Comparison of ENCODE assay signal across 11 mouse cellular contexts in genomic region chr2:131949767-131950597, GRCm38 (mm10). TPM values are rescaled to one million over a fixed set of nuclear protein-coding genes. Genes with fewer than 3 reads are reported as not detected.
A peak's percentile ranks its signal among the peaks of the same experiment; 100 is the strongest.
DNase-seq lines count a peak whose midpoint lies in the region; ATAC-seq and TF ChIP-seq lines count a peak whose summit lies in the region.
"Had no signal": no experiment of that assay in that cellular context is flagged by ENCODE, and none has a peak within 500 bp of the region (broad histone marks: within the 10 kb centered on the region; RNA-seq: fewer than 3 reads in every experiment).

No protein-coding gene starts in this region.

- H3K9ac ChIP-seq in intestine, postnatal 0 days (ENCODE audit: low read depth, low read length), result no peak overlapping the region
- H3K9ac ChIP-seq in intestine, embryonic 15.5 days, result no peak overlapping the region
- H3K9ac ChIP-seq in midbrain, postnatal 0 days (replicated peaks; ENCODE audit: low read length, poor library complexity, severe bottlenecking), result no peak overlapping the region

- no peaks in the 10 kb centered on the region for H3K9me3 ChIP-seq in intestine, postnatal 0 days (ENCODE audit: control insufficient read depth)
- no peaks in the 10 kb centered on the region for H3K9me3 ChIP-seq in intestine, embryonic 15.5 days
- no peaks in the 10 kb centered on the region for H3K9me3 ChIP-seq in hindbrain, embryonic 10.5 days
- H3K9me3 ChIP-seq in midbrain, postnatal 0 days (ENCODE audit: low read length), result no peaks in the 10 kb centered on the region

- TF ChIP-seq CTCF in intestine, postnatal 0 days (IDR thresholded peaks at IDR 0.05; ENCODE audit: low read depth), result peak; percentile 82
- TF ChIP-seq CTCF in midbrain, postnatal 0 days (IDR thresholded peaks at IDR 0.05), result peak; percentile 91

- intact Hi-C loops in left cerebral cortex, postnatal 4 days (cut with DNase I), result loop anchor here (1.0 to 10.0 kb wide), 2 partner anchors 129 to 405 kb away; no protein-coding TSS in a partner anchor

- H3K36me3 ChIP-seq in intestine, postnatal 0 days (ENCODE audit: control insufficient read depth, insufficient read depth), result no peaks in the 10 kb centered on the region
- no peaks in the 10 kb centered on the region for H3K36me3 ChIP-seq in intestine, embryonic 15.5 days
- H3K36me3 ChIP-seq in hindbrain, embryonic 10.5 days, result no peaks in the 10 kb centered on the region
- H3K36me3 ChIP-seq in midbrain, postnatal 0 days (ENCODE audit: insufficient read depth, low read length), result no peaks in the 10 kb centered on the region

- no peak overlapping the region for H3K27ac ChIP-seq in intestine, postnatal 0 days (ENCODE audit: low read depth, low read length)
- H3K27ac ChIP-seq in intestine, embryonic 15.5 days, result no peak overlapping the region
- H3K27ac ChIP-seq in hindbrain, embryonic 10.5 days, result no peak overlapping the region
- H3K27ac ChIP-seq in midbrain, postnatal 0 days (ENCODE audit: low read depth, low read length), result no peak overlapping the region

- ATAC-seq in intestine, postnatal 0 days, result no peak
- ATAC-seq in intestine, embryonic 15.5 days, result no peak
- no peak for ATAC-seq in midbrain, postnatal 0 days (ENCODE audit: low FRiP score)

- H3K4me3 ChIP-seq in intestine, postnatal 0 days (ENCODE audit: low read depth, low read length), result no peak overlapping the region
- H3K4me3 ChIP-seq in intestine, embryonic 15.5 days (replicated peaks), result no peak overlapping the region
- H3K4me3 ChIP-seq in hindbrain, embryonic 10.5 days, result no peak overlapping the region
- no peak overlapping the region for H3K4me3 ChIP-seq in midbrain, postnatal 0 days (ENCODE audit: low read depth, low read length)

- H3K27me3 ChIP-seq in intestine, postnatal 0 days (replicated peaks; ENCODE audit: control insufficient read depth, insufficient read depth, low read length), result peaks cover 18% of the 10 kb centered on the region
- H3K27me3 ChIP-seq in intestine, embryonic 15.5 days (replicated peaks), result peaks cover 14% of the 10 kb centered on the region
- H3K27me3 ChIP-seq in hindbrain, embryonic 10.5 days (ENCODE audit: insufficient read depth, poor library complexity, severe bottlenecking), result peaks cover 55% of the 10 kb centered on the region
- peaks cover 11% of the 10 kb centered on the region for H3K27me3 ChIP-seq in midbrain, postnatal 0 days (ENCODE audit: insufficient read depth, low read length)

- WGBS in intestine, postnatal 0 days, result 41% methylated on average over 9 of the region's 9 CpGs
- whole genome bisulfite sequencing in intestine, embryonic 15.5 days, result 46% methylated on average over 9 of the region's 9 CpGs
- WGBS in hindbrain, embryonic 10.5 days, result 50% methylated on average over 9 of the region's 9 CpGs
- WGBS in midbrain, postnatal 0 days, result 45% methylated on average over 9 of the region's 9 CpGs

- no peaks in the 10 kb centered on the region for H3K4me1 ChIP-seq in intestine, postnatal 0 days (replicated peaks; ENCODE audit: control insufficient read depth, insufficient read depth, low read length)
- 0 out of 2 replicates have a peak, but pooled peaks cover 5% of the 10 kb centered on the region for H3K4me1 ChIP-seq in intestine, embryonic 15.5 days (replicated peaks)
- peaks cover 30% of the 10 kb centered on the region for H3K4me1 ChIP-seq in hindbrain, embryonic 10.5 days (replicated peaks)
- no peaks in the 10 kb centered on the region for H3K4me1 ChIP-seq in midbrain, postnatal 0 days (ENCODE audit: insufficient read depth, low read length)

- no peak overlapping the region for H3K4me2 ChIP-seq in intestine, postnatal 0 days (replicated peaks; ENCODE audit: low read depth)
- H3K4me2 ChIP-seq in intestine, embryonic 15.5 days (replicated peaks), result no peak overlapping the region
- no peak overlapping the region for H3K4me2 ChIP-seq in midbrain, postnatal 0 days (ENCODE audit: low read depth, low read length, poor library complexity, severe bottlenecking)

- DNase-seq in T-cell, adult 2 months (ENCODE audit: low spot score), result peak; percentile 28
- peak; percentile 39 for DNase-seq in embryo, embryonic 9.5 days (ENCODE audit: extremely low spot score)
- DNase-seq in hindbrain, embryonic 10.5 days (ENCODE audit: low spot score), result peak; percentile 43
- DNase-seq in left cerebral cortex, postnatal 4 days, result peak; percentile 52
- DNase-seq in midbrain, postnatal 0 days (ENCODE audit: low spot score), result peak; percentile 82
- DNase-seq in thymus, postnatal 0 days (ENCODE audit: low spot score), result peak; percentile 52

RNA-seq across cellular contexts. Expression of gene Prnd, which starts 0.7 kb away (rescaled TPM):
- 9.8 and 12.2 TPM in 2 replicates for polyA plus RNA-seq in intestine, postnatal 0 days (2015; fragmentation: Nextera tagmentation; extraction: Ambion mirVana)
- polyA plus RNA-seq in intestine, embryonic 15.5 days (2015; fragmentation: Nextera tagmentation; extraction: Ambion mirVana), result 30.3 and 34.6 TPM in 2 replicates
- 4.1 and 5.5 TPM in 2 replicates for polyA plus RNA-seq in hindbrain, embryonic 10.5 days (2016; fragmentation: Nextera tagmentation; extraction: Ambion mirVana)
- 10 to 100 TPM in 1 of 2 experiments, 1 to 10 TPM in 1; 8.1 to 10.0 TPM for total RNA-seq in left cerebral cortex, postnatal 4 days (2021)
- 2.5 and 3.9 TPM in 2 replicates for total RNA-seq in midbrain, postnatal 0 days (2014; rRNA removed)
- 4.0 and 4.8 TPM in 2 replicates for polyA plus RNA-seq in midbrain, postnatal 0 days (2015; fragmentation: Nextera tagmentation; extraction: Ambion mirVana)
- 3.4 and 4.0 TPM in 2 replicates for polyA plus RNA-seq in thymus, postnatal 0 days (2015; fragmentation: Nextera tagmentation; extraction: Ambion mirVana)
- total RNA-seq: layer of hippocampus, adult 18-20 months had no signal

RNA-seq across cellular contexts. Expression of gene Prn, which starts 40.2 kb away (rescaled TPM):
- polyA plus RNA-seq in intestine, postnatal 0 days (2015; fragmentation: Nextera tagmentation; extraction: Ambion mirVana), result not detected in 2 replicates
- 0.25 TPM in 1 of 2 replicates, not detected in the other for polyA plus RNA-seq in intestine, embryonic 15.5 days (2015; fragmentation: Nextera tagmentation; extraction: Ambion mirVana)
- not detected in 2 replicates for polyA plus RNA-seq in hindbrain, embryonic 10.5 days (2016; fragmentation: Nextera tagmentation; extraction: Ambion mirVana)
- total RNA-seq in left cerebral cortex, postnatal 4 days (2021), result 1 to 10 TPM in 1 of 2 experiments, not detected in 1; 1.1 TPM
- not detected in 2 replicates for total RNA-seq in midbrain, postnatal 0 days (2014; rRNA removed)
- 0.22 TPM in 1 of 2 replicates, not detected in the other for polyA plus RNA-seq in midbrain, postnatal 0 days (2015; fragmentation: Nextera tagmentation; extraction: Ambion mirVana)
- polyA plus RNA-seq in thymus, postnatal 0 days (2015; fragmentation: Nextera tagmentation; extraction: Ambion mirVana), result not detected in 2 replicates
- total RNA-seq: adrenal gland, postnatal 4 days; layer of hippocampus, adult 18-20 months had no signal
- polyA plus RNA-seq: stomach, embryonic 16.5 days had no signal

RNA-seq across cellular contexts. Expression of gene Prnp, which starts 40.3 kb away (rescaled TPM):
- polyA plus RNA-seq in intestine, postnatal 0 days (2015; fragmentation: Nextera tagmentation; extraction: Ambion mirVana), result 47.2 and 47.5 TPM in 2 replicates
- polyA plus RNA-seq in intestine, embryonic 15.5 days (2015; fragmentation: Nextera tagmentation; extraction: Ambion mirVana), result 59.1 and 62.3 TPM in 2 replicates
- 21.0 and 43.7 TPM in 2 replicates for polyA plus RNA-seq in hindbrain, embryonic 10.5 days (2016; fragmentation: Nextera tagmentation; extraction: Ambion mirVana)
- total RNA-seq in left cerebral cortex, postnatal 4 days (2021), result 100 to 1,000 TPM; 227 to 254 TPM
- 254 and 255 TPM in 2 replicates for total RNA-seq in midbrain, postnatal 0 days (2014; rRNA removed)
- 283 and 306 TPM in 2 replicates for polyA plus RNA-seq in midbrain, postnatal 0 days (2015; fragmentation: Nextera tagmentation; extraction: Ambion mirVana)
- polyA plus RNA-seq in thymus, postnatal 0 days (2015; fragmentation: Nextera tagmentation; extraction: Ambion mirVana), result 43.3 and 46.2 TPM in 2 replicates

Comparison
In these comparisons a context has a peak if more than half of its experiments do, and no peak if none do; other contexts are left out.
1. DNase-seq: peak in every context shown above with its lines; median percentile 82 in midbrain, postnatal 0 days; 52 in left cerebral cortex, postnatal 4 days; 52 in thymus, postnatal 0 days; 43 in hindbrain, embryonic 10.5 days; 39 in embryo, embryonic 9.5 days; 28 in T-cell, adult 2 months.